Mouse (Mus musculus): ENCODE results near the gene Stxbp1. TPM values are rescaled to one million over a fixed set of nuclear protein-coding genes. Genes with fewer than 3 reads are reported as not detected.
A peak's percentile ranks its signal among the peaks of the same experiment; 100 is the strongest.

Gene Stxbp1
- total RNA-seq, 2 experiments from 2014 or later: 12.2 to 13.0 TPM

DNA sequence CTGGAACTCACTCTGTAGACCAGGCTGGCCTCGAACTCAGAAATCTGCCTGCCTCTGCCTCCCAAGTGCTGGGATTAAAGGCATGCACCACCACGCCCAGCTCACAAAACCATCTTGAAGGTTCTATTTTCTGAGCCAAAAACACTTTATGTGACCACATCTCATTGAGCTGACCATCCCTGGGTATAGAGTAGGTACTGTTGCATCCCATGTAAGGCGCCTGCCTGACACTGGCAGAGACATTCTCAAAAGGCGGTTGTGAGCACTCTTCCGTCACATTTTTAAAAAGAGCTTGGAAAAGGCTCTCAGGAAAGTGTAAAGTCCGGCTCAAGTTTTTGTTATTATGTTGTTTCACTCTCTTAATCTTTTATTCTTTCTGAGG is 90.4 kb downstream of the Stxbp1 start:
- no peak for DNase-seq

DNA sequence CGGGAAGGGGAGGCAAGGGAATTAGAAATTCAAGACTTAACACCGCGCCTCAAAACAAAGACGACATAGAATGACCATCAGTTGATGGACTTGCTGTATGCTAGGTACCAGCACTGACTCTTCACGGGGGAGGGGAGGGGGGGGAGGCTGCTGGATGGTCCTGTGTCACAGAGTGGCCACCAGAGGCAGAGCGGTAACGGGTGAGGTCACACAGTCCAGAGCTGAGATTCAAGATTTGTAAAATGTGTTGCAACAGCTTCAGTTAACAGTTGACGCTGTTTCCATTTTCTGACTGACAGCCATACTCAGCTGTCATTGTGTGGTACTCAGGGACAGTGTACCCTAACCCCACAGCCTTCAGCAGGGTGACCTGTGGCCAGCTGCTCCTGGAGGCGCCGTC is 94.9 kb downstream of the Stxbp1 start:
- DNase-seq: no peak

GRCm38 (mm10) chr2:32751665-32752033 is 95.4 kb downstream of the Stxbp1 start:
- no peak for DNase-seq

GRCm38 (mm10) chr2:32750887-32751664 is 96.0 kb downstream of the Stxbp1 start:
- DNase-seq: peak; percentile 59 to 64

GRCm38 (mm10) chr2:32750199-32750598 is 96.8 kb downstream of the Stxbp1 start:
- no peak for DNase-seq

DNA sequence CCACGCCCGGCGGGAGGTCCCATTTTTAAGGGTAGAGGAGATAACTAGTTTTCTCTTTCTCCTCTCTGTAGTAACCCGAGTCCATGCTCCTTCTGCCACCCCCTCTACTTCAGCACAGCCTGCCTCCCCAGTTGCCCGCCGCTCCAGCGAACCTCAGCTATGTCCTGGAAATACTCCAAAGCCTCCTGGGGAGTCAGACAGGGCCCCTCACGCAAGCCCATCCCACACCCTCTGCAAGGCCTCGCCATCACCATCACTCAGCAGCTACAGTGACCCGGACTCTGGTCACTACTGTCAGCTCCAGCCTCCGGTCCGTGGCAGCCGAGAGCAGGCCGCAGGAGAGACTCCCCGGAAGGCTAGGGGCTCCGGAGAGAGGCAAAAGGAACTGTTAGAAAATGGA is 98.0 kb downstream of the Stxbp1 start:
- DNase-seq: no peak

- DNase-seq: no peak
Measured at GRCm38 (mm10) chr2:32744272-32744982, 102.6 kb downstream of the Stxbp1 start.

- no peak for DNase-seq
Measured at GRCm38 (mm10) chr2:32742173-32742531, 104.9 kb downstream of the Stxbp1 start.

DNA sequence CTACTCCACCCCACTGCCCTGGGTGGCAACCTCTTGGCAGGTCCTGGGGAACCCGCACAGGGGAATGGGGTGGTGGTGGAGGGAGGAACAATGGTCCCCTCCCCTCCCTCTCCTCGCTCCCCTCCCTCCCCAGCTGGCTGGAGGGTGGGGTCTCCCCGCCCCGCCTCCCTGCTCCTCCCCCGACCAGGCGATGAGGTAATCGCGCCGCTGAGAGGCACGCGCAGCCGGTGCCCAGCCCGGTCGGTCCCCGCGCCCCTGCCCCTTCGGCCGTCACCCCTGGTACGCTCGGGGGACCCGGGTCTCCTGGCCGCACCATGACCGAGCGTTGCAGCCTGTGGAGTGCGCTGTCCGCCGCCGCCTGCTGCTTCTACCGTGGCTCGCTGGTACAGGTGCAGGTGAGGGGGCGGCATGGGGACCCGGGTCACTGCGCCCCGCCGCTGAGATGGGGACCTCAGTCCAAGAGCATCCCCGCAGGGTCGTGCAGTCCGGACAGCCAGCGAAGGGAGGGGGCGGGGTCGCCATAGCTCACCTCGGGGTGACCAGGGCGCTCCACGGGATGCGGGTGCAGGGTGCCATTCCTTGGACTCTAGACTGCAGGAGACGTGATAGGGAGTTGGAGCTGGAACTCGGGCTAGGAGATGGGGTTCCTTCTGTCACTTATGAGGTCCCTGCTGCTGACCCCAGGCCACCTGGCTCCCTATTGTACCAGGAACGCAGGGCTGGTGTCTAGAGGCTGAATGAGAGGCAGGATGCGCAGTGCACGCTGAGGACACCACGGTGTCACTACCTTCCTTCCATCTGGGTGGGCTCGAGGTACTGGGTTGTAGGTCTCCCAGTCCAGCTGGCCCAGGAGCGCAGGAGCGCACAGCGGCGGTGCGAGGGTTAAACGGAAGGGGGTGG is 105.5 kb downstream of the Stxbp1 start:
- DNase-seq: peak in 1 of 2 experiments; percentile 68

GRCm38 (mm10) chr2:32740916-32741272 is 106.2 kb downstream of the Stxbp1 start, which contains the start of gene 6330409D20Rik:
TSS of gene 6330409D20Rik (minus strand) at chr2:32741016.
- DNase-seq: no peak

GRCm38 (mm10) chr2:32739311-32739710 is 107.7 kb downstream of the Stxbp1 start:
- no peak for DNase-seq

Other genes with a start within 250 kb of the Stxbp1 start
- gene St6galnac6, start 247.5 kb downstream of the Stxbp1 start, total RNA-seq (2021): 100 to 1,000 TPM; 108 to 117 TPM
- gene Ak1, start 225.5 kb downstream of the Stxbp1 start, total RNA-seq (2021): 100 to 1,000 TPM; 654 to 691 TPM
- gene Eng, start 200.7 kb downstream of the Stxbp1 start, total RNA-seq (2021): 100 to 1,000 TPM in 1 of 2 experiments, 10 to 100 TPM in 1; 95.1 to 106 TPM
- 1 to 10 TPM; 4.4 to 5.0 TPM for gene Fpgs, start 143.1 kb downstream of the Stxbp1 start, total RNA-seq (2021)
- gene Cdk9, start 134.2 kb downstream of the Stxbp1 start, total RNA-seq (2021): 10 to 100 TPM; 22.4 to 24.1 TPM
- 10 to 100 TPM; 23.1 to 30.8 TPM for gene Sh2d3c, start 126.2 kb downstream of the Stxbp1 start, total RNA-seq (2021)
- not detected for gene 6330409D20Rik, start 106.2 kb downstream of the Stxbp1 start, total RNA-seq (2021)
- gene Tor2a, start 90.0 kb downstream of the Stxbp1 start, total RNA-seq (2021): 1 to 10 TPM; 6.7 to 9.4 TPM
- gene Ttc16, start 71.6 kb downstream of the Stxbp1 start, total RNA-seq (2021): under 1 TPM in 1 of 2 experiments, not detected in 1; 0.13 TPM
- 1 to 10 TPM; 5.1 to 5.5 TPM for gene Ptrh1, start 71.5 kb downstream of the Stxbp1 start, total RNA-seq (2021)
- not detected for gene Cfap157, start 62.8 kb downstream of the Stxbp1 start, total RNA-seq (2021)
- 10 to 100 TPM; 20.4 to 25.0 TPM for gene Fam129b, start 28.9 kb upstream of the Stxbp1 start, total RNA-seq (2021)
- gene Rpl12, start 114.3 kb upstream of the Stxbp1 start, total RNA-seq (2021): 10 to 100 TPM; 66.0 to 72.2 TPM
- gene Lrsam1, start 114.4 kb upstream of the Stxbp1 start, total RNA-seq (2021): 10 to 100 TPM; 15.1 to 15.9 TPM
- 10 to 100 TPM; 15.0 to 17.3 TPM for gene Slc2a8, start 134.8 kb upstream of the Stxbp1 start, total RNA-seq (2021)